16 mouse cellular contexts compared by ENCODE assay signal in genomic region chr10:42488606-42489296, GRCm38 (mm10). TPM values are rescaled to one million over a fixed set of nuclear protein-coding genes. Genes with fewer than 3 reads are reported as not detected.
DNase-seq lines count a peak whose midpoint lies in the region; ATAC-seq and TF ChIP-seq lines count a peak whose summit lies in the region.
"Had no signal": no experiment of that assay in that cellular context is flagged by ENCODE, and none has a peak within 500 bp of the region (broad histone marks: within the 10 kb centered on the region; RNA-seq: fewer than 3 reads in every experiment).

No protein-coding gene starts in this region.

- no peak overlapping the region for H3K4me3 ChIP-seq in kidney, embryonic 15.5 days (replicated peaks)
- no peak overlapping the region; a peak in 1 of 4 replicates for H3K4me3 ChIP-seq in MEL (ENCODE audit: control insufficient read depth in 1 of 2, insufficient read depth in 1 of 2, low read depth in 2 of 2, low read length in 2 of 2)
- no peak overlapping the region for H3K4me3 ChIP-seq in limb, embryonic 11.5 days (ENCODE audit: low read depth, low read length)
- H3K4me3 ChIP-seq: layer of hippocampus, adult 2 months; left cerebral cortex, adult 2 months; limb, embryonic 15.5 days; neural tube, embryonic 13.5 days had no signal

- no peak for TF ChIP-seq EP300 in MEL (IDR thresholded peaks at IDR 0.05; ENCODE audit: low read depth in 1 of 2, low read length in 2 of 2)

- no peaks in the 10 kb centered on the region for H3K79me2 ChIP-seq in MEL (ENCODE audit: control insufficient read depth, insufficient read depth, low read length, poor library complexity)

- H3K27ac ChIP-seq in kidney, embryonic 15.5 days: peak overlapping the region; percentile 41; the same call in 1 of the 2 replicates
- H3K27ac ChIP-seq in MEL (ENCODE audit: control insufficient read depth, low read depth, low read length): no peak overlapping the region
- H3K27ac ChIP-seq in limb, embryonic 11.5 days (replicated peaks; ENCODE audit: low read depth, low read length): no peak overlapping the region
- H3K27ac ChIP-seq: layer of hippocampus, adult 2 months; left cerebral cortex, adult 2 months; limb, embryonic 15.5 days; neural tube, embryonic 13.5 days had no signal

- no peaks in the 10 kb centered on the region for H3K27me3 ChIP-seq in kidney, embryonic 15.5 days
- H3K27me3 ChIP-seq in MEL (ENCODE audit: control insufficient read depth in 1 of 2, insufficient read depth in 2 of 2, low read length in 2 of 2): no peaks in the 10 kb centered on the region; a peak in 1 of 4 replicates
- H3K27me3 ChIP-seq in limb, embryonic 11.5 days (ENCODE audit: control insufficient read depth, insufficient read depth, low read length): no peaks in the 10 kb centered on the region
- H3K27me3 ChIP-seq: limb, embryonic 15.5 days; neural tube, embryonic 13.5 days had no signal

- no peak for TF ChIP-seq POLR2A in MEL (IDR thresholded peaks at IDR 0.05; ENCODE audit: control insufficient read depth in 1 of 2, insufficient read depth in 1 of 2, low read depth in 1 of 2, low read length in 2 of 2, poor library complexity in 1 of 2)

- 0 out of 2 replicates have a peak, but pooled peaks have one; percentile 15 for ATAC-seq in kidney, embryonic 15.5 days (replicated peaks; ENCODE audit: low FRiP score)
- no peak for ATAC-seq in limb, embryonic 11.5 days (ENCODE audit: insufficient number of reproducible peaks, low FRiP score, low TSS enrichment, low read depth)
- ATAC-seq: inflammation-experienced regulatory T-cells, adult 6 months had no signal

- DNase-seq in kidney, postnatal 10 days: no peak
- DNase-seq in MEL (ENCODE audit: low read depth, low spot score) (peak; percentile 37), adipocyte (ENCODE audit: low spot score) (no peak)
- peak; percentile 43 for DNase-seq in embryo, embryonic 11 days
- peak; percentile 23 for DNase-seq in limb, embryonic 11.5 days (ENCODE audit: low spot score)
- no peak for DNase-seq in testis, postnatal 14 days (ENCODE audit: low spot score)
- DNase-seq in frontal cortex, postnatal 10 days (ENCODE audit: low spot score in 2 of 2): no peak
- DNase-seq: cerebellum, adult 11 months; heart, postnatal 36 days; thymus, postnatal 14 days had no signal

- H3K9ac ChIP-seq in kidney, embryonic 15.5 days: no peak overlapping the region
- 0 out of 2 replicates have a peak overlapping the region, but pooled peaks have one; percentile 15 for H3K9ac ChIP-seq in MEL (ENCODE audit: control insufficient read depth, low read depth, low read length, poor library complexity, severe bottlenecking)
- H3K9ac ChIP-seq in limb, embryonic 11.5 days (ENCODE audit: low read length): no peak overlapping the region
- H3K9ac ChIP-seq: limb, embryonic 15.5 days; neural tube, embryonic 13.5 days had no signal

- 25% methylated on average over 8 of the region's 8 CpGs for WGBS in kidney, embryonic 15.5 days
- 27% methylated on average over 8 of the region's 8 CpGs for WGBS in limb, embryonic 11.5 days

- H3K9me3 ChIP-seq in kidney, embryonic 15.5 days (replicated peaks): no peaks in the 10 kb centered on the region
- no peaks in the 10 kb centered on the region for H3K9me3 ChIP-seq in MEL (replicated peaks; ENCODE audit: insufficient read depth, low read length)
- H3K9me3 ChIP-seq in limb, embryonic 11.5 days (ENCODE audit: control insufficient read depth, low read length): no peaks in the 10 kb centered on the region
- H3K9me3 ChIP-seq: limb, embryonic 15.5 days; neural tube, embryonic 13.5 days had no signal

- H3K4me1 ChIP-seq in kidney, embryonic 15.5 days: peaks cover 5% of the 10 kb centered on the region
- H3K4me1 ChIP-seq in MEL (ENCODE audit: control insufficient read depth in 1 of 2, insufficient read depth in 2 of 2, low read length in 2 of 2): peaks cover 0 to 7% of the 10 kb centered on the region in 2 experiments; a peak in 2 of 4 replicates
- H3K4me1 ChIP-seq in limb, embryonic 11.5 days (ENCODE audit: control insufficient read depth, insufficient read depth, low read length): no peaks in the 10 kb centered on the region

- no peak overlapping the region for H3K4me2 ChIP-seq in kidney, embryonic 15.5 days
- no peak overlapping the region for H3K4me2 ChIP-seq in limb, embryonic 11.5 days (ENCODE audit: low read depth, severe bottlenecking)
- H3K4me2 ChIP-seq: limb, embryonic 15.5 days; neural tube, embryonic 13.5 days had no signal

- H3K36me3 ChIP-seq in kidney, embryonic 15.5 days: no peaks in the 10 kb centered on the region
- no peaks in the 10 kb centered on the region; a peak in 2 of 4 replicates for H3K36me3 ChIP-seq in MEL (ENCODE audit: control insufficient read depth in 1 of 2, insufficient read depth in 2 of 2, low read length in 2 of 2)
- no peaks in the 10 kb centered on the region for H3K36me3 ChIP-seq in limb, embryonic 11.5 days (ENCODE audit: control insufficient read depth, insufficient read depth, low read length)
- H3K36me3 ChIP-seq: limb, embryonic 15.5 days; neural tube, embryonic 13.5 days had no signal

- no peak for TF ChIP-seq RAD21 in MEL (IDR thresholded peaks at IDR 0.05; ENCODE audit: low read depth, low read length)

- TF ChIP-seq CTCF in MEL (IDR thresholded peaks at IDR 0.05 in 2 of 3, conservative IDR thresholded peaks at IDR 0.05 in 1 of 3; ENCODE audit: control insufficient read depth in 1 of 3, insufficient read depth in 1 of 3, low read depth in 2 of 3, low read length in 3 of 3, poor library complexity in 1 of 3, severe bottlenecking in 1 of 3): no peak

TF ChIP-seq in MEL, 35 proteins besides CTCF, POLR2A, EP300 and RAD21:
- TF ChIP-seq CHD2 (IDR thresholded peaks at IDR 0.05; ENCODE audit: low read length): no peak
- TF ChIP-seq ZMIZ1 (IDR thresholded peaks at IDR 0.05; ENCODE audit: low read depth, low read length): no peak
- TF ChIP-seq JUND (IDR thresholded peaks at IDR 0.05; ENCODE audit: low read depth, low read length): 0 out of 2 replicates have a peak, but pooled peaks have one; percentile 29

RNA-seq across cellular contexts. Expression of gene Afg1l, which starts 10.4 kb away (rescaled TPM):
- 7.0 and 7.3 TPM in 2 replicates for polyA plus RNA-seq in kidney, embryonic 15.5 days (2015; fragmentation: Nextera tagmentation; extraction: Ambion mirVana)
- 2.8 and 3.4 TPM in 2 replicates for total RNA-seq in MEL (2012; rRNA removed)
- polyA plus RNA-seq in MEL (2012; ENCODE audit: insufficient read depth in 1 of 2, insufficient read length in 2 of 2, low read depth in 1 of 2, low replicate concordance in 2 of 2, missing spikeins in 1 of 2): 1 to 10 TPM in 1 of 2 experiments, not detected in 1; 3.7 TPM
- 4.8 and 5.9 TPM in 2 replicates for polyA plus RNA-seq in limb, embryonic 11.5 days (2014; fragmentation: Nextera tagmentation; extraction: Ambion mirVana)

RNA-seq across cellular contexts. Expression of gene Snx3, which starts 13.1 kb away (rescaled TPM):
- 326 and 335 TPM in 2 replicates for polyA plus RNA-seq in kidney, embryonic 15.5 days (2015; fragmentation: Nextera tagmentation; extraction: Ambion mirVana)
- total RNA-seq in MEL (2012; rRNA removed): 107 TPM in 2 replicates
- polyA plus RNA-seq in MEL (2012; ENCODE audit: insufficient read depth in 1 of 2, insufficient read length in 2 of 2, low read depth in 1 of 2, low replicate concordance in 2 of 2, missing spikeins in 1 of 2): 100 to 1,000 TPM in 1 of 2 experiments, not detected in 1; 320 TPM
- polyA plus RNA-seq in limb, embryonic 11.5 days (2014; fragmentation: Nextera tagmentation; extraction: Ambion mirVana): 238 and 248 TPM in 2 replicates

Comparison
In these comparisons a context has a peak if more than half of its experiments do, and no peak if none do; other contexts are left out.
1. DNase-seq: peak in MEL (single experiment), embryo, embryonic 11 days (single experiment) and limb, embryonic 11.5 days (single experiment); none in kidney, postnatal 10 days (single experiment), adipocyte (single experiment), testis, postnatal 14 days (single experiment) and frontal cortex, postnatal 10 days (0 of 2).